Mouse (Mus musculus): ENCODE measurements around the gene Krtap13-1. TPM values are rescaled to one million over a fixed set of nuclear protein-coding genes. Genes with fewer than 3 reads are reported as not detected.
"Not testable (repeated sequence)": the region's sequence is repeated elsewhere in the genome, so short reads cannot be mapped to it uniquely, and the experiment has no call there.

Gene Krtap13-1
- total RNA-seq (2021), result not detected

DNA sequence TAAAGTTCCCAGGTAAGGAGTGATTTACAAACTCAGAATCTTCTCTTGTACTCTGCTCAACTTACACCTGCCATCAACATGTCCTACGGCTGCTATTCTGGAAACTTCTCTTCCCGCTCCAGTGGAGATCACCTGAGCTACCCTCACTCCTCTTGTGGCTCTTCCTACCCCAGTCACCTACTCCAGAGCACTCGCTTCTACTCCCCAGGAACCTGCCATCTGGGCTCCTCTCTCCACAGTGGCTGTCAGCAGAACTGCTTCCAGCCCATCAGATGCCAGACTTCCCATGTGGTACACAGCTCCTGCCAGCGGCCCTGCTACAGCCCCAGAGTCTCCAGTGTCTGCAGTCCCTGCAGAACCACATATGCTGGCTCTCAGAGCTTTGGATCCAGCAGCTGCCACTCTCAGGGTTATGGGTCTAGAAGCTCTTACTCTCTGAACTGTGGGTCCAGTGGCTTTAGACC is at the start of gene Krtap13-1:
TSS of gene Krtap13-1 (plus strand) at position 51 of the 464 bp plus-strand sequence.
- intact Hi-C loops (cut with DNase I), result no loop called here
- peak; percentile 74 for DNase-seq

DNA sequence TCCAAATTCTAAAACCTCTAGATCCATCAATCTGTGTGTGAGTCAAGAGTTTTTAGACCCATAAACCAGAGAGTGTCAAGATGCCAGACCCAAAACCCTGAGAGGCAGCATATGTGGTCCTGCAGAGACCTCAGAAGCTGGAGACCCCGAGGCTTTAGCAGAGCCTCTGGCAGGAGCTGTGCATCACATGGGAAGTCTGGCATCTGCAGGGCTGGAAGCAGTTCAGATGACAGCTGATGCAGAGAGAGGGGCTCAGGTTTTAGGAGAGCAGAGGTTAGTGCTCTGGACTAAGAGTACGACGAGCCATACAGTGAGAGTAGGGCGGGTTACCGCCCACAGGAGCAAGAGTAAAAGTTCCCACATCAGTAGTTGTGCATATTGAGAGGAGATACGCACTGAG is 49.6 kb upstream of the Krtap13-1 start:
- peak; percentile 65 for DNase-seq
- intact Hi-C loops (cut with DNase I), result no loop called here

DNA sequence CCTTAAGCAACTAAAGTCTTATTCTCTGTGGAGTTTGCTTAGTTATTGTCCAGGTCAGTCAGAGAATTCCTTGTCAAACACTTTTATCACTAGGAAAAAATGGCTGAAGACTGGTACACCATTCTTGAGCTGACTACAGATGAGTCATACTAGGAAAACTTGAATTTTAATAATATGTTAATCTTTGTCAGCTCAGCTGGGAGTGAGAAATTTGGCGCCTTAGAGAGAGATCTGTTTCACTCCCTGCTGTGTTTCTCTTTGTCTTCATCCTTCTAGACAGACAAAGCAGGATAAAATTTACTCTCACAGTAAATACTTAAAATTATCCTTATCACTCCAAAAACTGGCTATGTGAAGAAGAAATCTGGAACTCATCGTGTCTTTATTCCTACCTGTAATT is 47.4 kb upstream of the Krtap13-1 start:
- intact Hi-C loops (cut with DNase I), result no loop called here
- DNase-seq, result no peak

DNA sequence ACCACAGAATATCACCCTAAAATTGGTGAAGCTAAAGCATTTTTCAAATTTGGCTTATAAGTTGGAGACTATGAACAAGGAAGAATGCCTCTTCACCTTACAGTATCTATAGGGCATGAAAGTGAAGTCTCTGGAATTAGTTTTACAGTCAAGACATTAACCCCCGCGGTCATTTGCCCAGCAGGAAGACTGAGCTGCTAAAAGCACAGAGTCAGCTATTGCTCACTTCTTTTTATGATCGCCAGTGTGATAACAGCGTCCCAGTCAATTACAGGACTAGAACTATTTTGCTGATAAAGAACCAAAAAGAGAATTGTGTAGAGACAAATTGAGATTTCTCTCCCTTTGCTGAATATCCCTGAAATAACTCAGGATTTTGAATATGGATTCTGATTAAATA is 32.4 kb upstream of the Krtap13-1 start:
- no peak for DNase-seq
- intact Hi-C loops (cut with DNase I), result no loop called here

DNA sequence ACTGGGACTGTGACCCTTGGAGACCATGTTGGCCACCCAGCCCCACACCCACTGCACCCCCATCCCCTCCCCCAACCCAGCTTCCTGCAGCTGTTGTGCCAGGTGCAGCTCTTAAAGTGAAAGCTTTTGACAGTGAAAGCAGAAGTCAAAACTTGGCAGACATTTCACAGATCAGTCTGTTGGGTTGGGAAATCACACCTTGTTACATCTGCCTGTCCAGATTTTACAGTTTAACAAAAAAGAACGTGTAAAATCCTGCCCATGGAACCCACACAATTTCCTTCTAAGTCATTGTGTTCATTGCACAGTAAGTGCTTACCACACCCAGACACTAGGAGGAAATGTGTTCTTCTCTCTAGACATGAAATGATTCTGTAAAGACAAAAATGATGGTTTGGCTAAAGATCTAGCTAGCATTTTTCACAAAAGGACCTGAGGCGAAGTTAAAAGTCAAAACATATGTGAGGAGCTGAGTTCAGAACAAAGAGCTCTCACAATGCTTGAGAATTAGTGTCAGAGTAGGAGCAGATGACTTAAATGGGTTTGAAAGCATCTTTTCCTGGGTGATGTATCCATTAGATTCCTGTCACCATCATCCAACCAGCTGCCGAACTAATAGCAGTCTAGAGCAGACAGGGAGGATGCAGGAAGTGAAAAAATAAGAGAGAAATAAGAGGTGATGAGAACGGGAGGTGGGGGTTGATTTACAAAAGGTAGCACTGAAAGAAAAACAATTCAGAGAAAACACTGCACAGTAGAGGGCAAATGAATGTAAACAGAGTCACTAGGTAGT is 27.4 kb upstream of the Krtap13-1 start:
- DNase-seq, result no peak
- intact Hi-C loops (cut with DNase I), result no loop called here

DNA sequence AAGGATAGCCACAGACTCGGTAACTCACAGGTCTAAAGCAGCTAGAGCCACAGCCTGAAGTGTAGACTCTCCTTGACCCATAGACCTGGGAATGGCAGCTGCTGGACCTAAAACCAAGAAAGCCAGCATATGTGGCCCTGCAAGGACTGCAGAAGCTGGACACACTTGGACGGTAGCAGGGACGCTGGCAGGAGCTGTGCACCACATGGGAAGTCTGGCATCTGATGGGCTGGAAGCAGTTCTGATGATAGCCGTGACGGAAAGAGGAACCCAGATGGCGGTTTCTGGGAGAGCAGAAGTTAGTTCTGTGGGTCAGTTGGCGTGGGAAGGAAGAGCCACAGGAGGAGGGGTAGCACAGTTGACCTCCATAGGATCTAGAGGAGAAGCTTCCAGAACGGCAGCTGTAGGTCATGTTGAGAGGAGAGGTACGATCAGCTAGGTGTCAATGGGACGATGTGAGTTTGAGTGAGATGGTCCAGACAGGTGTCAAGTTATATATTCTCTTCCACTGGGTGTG is 21.1 kb upstream of the Krtap13-1 start, which contains the start of gene 2310061N02Rik:
TSS of gene 2310061N02Rik (minus strand) at position 467 of the 517 bp plus-strand sequence.
- intact Hi-C loops (cut with DNase I), result no loop called here
- peak; percentile 74 for DNase-seq

DNA sequence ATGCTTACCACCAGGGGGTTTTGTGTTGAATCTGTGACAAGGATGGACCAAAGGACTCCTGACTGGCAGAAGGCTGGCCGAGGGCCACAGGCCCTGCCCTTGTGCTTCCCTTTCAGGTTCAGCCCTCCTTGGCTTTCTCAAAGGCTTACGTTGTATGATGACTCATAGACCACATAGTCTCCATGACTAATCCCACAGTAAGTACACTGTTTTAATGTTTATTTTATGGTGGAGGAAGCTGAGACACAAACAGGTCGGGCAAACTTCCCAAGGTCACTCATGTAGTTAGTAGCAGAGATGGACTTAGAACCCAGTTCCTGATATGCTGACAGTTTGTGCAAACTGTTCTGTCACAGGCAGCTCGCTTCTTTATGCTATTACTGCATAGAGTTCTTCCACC is 17.9 kb upstream of the Krtap13-1 start:
- no peak for DNase-seq
- intact Hi-C loops (cut with DNase I), result no loop called here

DNA sequence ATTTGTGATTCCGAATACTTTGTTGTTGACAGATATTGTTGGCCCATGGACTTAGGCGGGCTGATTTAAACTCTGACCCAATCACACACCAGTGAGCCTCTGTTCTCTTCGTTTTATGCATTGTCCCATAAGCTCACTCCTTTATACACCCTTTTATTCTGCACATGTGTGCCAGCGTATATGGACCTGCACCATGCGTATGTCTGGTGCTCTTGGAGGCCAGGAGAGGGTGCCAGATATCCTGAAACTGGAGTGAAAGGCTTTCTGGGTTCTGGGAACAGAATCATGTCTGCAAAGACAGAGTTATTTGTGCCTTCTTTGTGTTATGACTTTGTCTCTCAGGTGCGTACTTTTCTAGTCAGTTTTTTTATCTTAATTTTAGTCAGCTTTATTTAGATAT is 17.4 kb upstream of the Krtap13-1 start:
- intact Hi-C loops (cut with DNase I), result no loop called here

DNA sequence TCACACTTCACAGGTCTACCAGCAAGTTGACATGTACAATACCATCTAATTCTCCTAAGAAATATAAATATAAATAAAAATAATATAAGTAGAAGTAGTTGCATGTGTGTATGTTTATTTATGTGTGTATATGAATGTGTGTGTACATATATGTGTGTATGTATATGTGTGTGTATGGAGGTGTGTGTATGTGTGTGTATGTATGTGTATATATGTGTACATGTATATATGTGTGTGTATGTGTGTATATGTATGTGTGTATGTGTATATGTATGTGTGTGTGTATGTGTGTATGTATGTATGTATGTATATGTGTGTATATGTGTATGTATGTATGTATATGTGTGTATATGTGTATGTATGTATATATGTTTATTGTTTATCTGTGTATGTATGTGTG is 12.1 kb upstream of the Krtap13-1 start:
- intact Hi-C loops (cut with DNase I), result no loop called here

More for the DNA sequence above, 17.4 kb upstream of the Krtap13-1 start:
- no peak for DNase-seq

DNA sequence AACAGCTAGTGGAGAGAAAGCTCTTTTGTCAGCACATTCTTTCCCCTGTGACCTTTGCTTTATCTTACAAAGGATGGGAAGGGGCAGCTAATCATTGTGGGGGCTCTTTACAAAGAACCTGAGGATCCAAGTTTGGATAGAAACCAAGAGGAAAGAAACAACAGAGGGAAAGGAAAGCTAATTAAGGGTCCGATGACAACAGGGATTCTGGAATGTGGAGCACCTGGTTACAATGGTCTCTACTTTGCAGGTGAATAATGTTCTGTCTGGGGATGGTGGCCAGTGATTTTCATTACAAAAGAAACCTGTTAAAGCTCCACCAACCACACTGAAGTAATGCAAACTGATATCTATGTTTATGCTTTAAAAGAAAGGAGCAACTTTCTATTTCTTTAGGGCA is 8.6 kb upstream of the Krtap13-1 start:
- intact Hi-C loops (cut with DNase I), result no loop called here

More for the DNA sequence above, 12.1 kb upstream of the Krtap13-1 start:
- no peak for DNase-seq

DNA sequence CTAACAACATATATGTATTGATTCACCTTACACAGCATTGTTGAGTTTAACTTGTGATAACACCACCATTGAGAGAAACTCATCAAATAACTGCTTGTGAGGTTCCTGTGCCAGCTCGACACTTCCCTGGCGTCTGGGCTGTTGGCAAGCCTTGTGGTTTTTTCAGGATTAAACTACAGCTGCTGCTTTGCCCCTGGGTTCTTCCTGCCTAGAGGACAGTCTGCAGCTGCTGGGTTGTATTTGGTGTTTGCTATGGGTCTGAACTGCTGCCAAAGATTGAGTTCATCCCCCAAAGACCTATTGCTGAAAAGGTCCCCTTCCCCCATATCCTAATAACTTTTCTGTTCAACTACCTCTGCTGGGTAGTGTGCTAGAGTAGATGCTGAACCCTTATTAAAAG is 6.7 kb downstream of the Krtap13-1 start:
- DNase-seq, result peak; percentile 50

More for the DNA sequence above, 8.6 kb upstream of the Krtap13-1 start:
- DNase-seq, result no peak

DNA sequence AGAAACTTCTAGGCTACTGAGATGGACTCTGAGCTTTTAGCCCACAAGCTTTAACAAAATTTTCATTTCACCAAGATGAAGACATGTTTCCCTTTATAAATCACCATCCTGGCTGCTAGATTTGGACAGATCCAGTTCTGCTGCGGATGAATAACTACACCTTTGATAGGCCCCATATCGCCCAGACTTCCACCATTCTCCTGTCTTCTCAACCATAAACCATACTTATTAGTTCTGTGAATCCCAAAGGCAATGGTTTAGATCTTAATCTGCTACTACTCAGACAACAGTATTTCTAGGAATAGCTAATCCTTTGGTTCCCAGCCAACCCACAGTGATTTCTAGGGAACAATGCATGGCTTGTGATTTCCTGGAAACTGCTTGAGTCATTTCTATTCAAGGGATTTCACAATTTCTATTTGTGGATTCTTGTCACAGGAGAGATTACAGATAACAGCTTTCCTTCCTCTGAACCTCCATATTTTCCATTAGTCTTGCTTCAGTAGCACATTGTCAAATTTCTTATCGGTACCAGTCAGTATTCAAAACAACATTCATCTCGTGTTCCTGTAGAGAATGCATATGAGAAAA is 16.2 kb downstream of the Krtap13-1 start:
- no peak for DNase-seq
- intact Hi-C loops (cut with DNase I), result no loop called here

More for the DNA sequence above, 6.7 kb downstream of the Krtap13-1 start:
- intact Hi-C loops (cut with DNase I), result no loop called here

DNA sequence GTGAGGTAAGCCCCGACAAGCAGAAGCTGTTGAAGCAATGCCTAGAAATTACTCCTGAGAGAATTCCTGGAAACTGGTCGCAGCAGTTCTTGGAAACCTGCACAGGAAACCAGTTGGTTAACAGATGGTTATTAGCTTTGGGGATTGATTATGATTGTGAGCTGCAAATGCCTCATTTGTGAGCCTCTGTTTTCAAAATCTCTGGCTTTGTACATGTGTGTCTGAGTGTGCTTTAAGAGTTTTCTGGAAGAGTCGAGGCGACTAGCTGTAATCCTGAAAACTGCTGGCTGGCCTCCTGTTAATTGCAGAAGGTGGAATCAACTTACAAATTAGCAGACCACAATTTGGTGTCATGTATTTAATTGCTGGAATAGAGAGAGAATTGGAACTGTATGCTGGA is 19.3 kb downstream of the Krtap13-1 start:
- no peak for DNase-seq
- intact Hi-C loops (cut with DNase I), result no loop called here

DNA sequence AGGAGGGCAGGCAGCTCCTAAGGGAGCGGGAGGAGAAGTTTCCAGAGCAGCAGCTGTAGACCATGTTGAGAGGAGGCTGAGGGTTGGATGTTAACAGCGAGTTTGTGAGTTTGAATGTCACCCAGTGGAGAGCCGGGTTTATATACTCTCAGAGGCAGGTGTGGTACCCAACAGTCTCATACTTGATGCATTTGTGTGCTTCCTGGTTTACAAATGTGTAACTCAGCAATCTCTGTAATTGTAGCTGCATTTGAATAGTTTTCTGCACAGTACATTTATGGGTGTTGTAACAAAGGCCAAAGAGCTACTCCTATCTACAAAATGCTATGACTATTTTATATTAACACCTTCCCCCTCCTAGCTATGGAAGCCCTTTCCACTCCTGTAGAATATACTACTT is 22.9 kb downstream of the Krtap13-1 start, which contains the start of gene Krtap13:
TSS of gene Krtap13 (minus strand) at position 101 of the 400 bp plus-strand sequence.
- intact Hi-C loops (cut with DNase I); DNase-seq: not testable (repeated sequence)

DNA sequence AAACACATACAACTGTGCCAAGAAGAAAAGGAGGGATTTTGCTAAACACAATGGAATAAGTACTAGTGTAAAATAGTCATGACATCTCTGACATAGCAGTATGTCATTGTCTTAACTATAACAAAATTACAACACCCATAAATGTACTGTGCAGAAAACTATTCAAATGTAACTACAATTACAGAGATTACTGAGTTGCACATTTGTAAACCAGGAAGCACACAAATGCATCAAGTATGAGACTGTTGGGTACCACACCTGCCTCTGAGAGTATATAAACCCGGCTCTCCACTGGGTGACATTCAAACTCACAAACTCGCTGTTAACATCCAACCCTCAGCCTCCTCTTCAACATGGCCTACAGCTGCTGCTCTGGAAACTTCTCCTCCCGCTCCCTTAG is 29.9 kb downstream of the Krtap13-1 start, which contains the start of gene 2310034C09Rik:
TSS of gene 2310034C09Rik (plus strand) at position 301 of the 400 bp plus-strand sequence.
- intact Hi-C loops (cut with DNase I); DNase-seq: not testable (repeated sequence)

DNA sequence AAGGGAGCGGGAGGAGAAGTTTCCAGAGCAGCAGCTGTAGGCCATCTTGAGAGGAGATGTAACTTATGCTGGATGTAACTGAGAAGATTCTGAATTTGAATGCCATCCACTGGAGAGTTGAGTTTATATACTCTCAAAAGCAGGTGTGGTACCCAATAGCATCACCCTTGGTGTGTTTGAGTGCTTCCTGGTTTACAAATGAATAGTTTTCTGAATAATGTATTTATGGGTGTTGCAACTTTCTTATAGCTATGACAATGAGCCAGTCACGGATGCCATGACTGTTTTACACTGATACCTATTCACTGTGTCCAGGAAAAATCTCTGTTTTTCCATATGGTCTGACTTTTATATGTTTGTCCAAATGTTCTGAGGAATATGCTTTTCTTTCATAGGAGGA is 45.4 kb downstream of the Krtap13-1 start, which contains the start of gene 2310057N15Rik:
TSS of gene 2310057N15Rik (minus strand) at position 101 of the 400 bp plus-strand sequence.
- DNase-seq, result no peak
- intact Hi-C loops (cut with DNase I), result no loop called here

DNA sequence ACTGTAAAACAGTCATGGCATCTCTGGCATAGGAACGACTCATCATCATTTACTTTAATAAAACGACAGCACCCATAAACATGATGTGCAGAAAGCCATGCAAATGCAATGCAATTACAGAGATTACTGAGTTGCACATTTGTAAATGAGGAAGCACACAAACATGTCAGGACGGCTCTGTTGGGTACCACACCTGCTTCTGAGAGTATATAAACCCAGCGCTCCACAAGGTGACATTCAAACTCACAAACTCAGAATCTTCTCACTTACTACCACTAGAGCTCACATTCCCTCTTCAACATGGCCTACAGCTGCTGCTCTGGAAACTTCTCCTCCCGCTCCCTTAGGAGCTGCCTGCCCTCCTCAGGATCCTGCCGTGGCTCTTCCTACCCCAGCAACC is 48.9 kb downstream of the Krtap13-1 start, which contains the start of gene Gm5965:
TSS of gene Gm5965 (plus strand) at position 301 of the 400 bp plus-strand sequence.
- no peak for DNase-seq
- intact Hi-C loops (cut with DNase I), result no loop called here

Measured in left cerebral cortex, postnatal 4 days (tissue).